Mouse (Mus musculus) liver, embryonic 11.5 days (tissue): ENCODE measurements around the gene Rtkn. TPM values are rescaled to one million over a fixed set of nuclear protein-coding genes. Genes with fewer than 3 reads are reported as not detected.

ENCODE experiments used
- ATAC-seq: fragments of 200-750 bp; cut with Nextera tagmentation; replicated peaks from 2 replicates; pipeline ENCODE4 v1.8.0; 2017; ENCODE audit warnings: moderate number of reproducible peaks, mild to moderate bottlenecking, moderate TSS enrichment, moderate library complexity; ENCODE audit not compliant: low FRiP score
- DNase-seq: peaks from one replicate; pipeline ENCODE4 v3.0.0-alpha.2; 2017; ENCODE audit warnings: low spot score
- H3K27ac ChIP-seq: fragments of 300-500 bp; sonication (generic); 2 replicates; pipeline ENCODE4 v1.5.1; 2014; ENCODE audit warnings: mild to moderate bottlenecking, low read depth, low read length, control low read depth
- H3K27me3 ChIP-seq: fragments of 300-500 bp; sonication (generic); replicated peaks from 2 replicates; pipeline ENCODE4 v1.6.1; 2014; ENCODE audit warnings: low read length, mixed read lengths; ENCODE audit not compliant: control insufficient read depth, insufficient read depth
- H3K36me3 ChIP-seq: fragments of 300-500 bp; sonication (generic); 2 replicates; pipeline ENCODE4 v1.6.1; 2014; ENCODE audit warnings: mild to moderate bottlenecking, low read length, moderate library complexity, mixed read lengths; ENCODE audit not compliant: control insufficient read depth, insufficient read depth
- H3K4me1 ChIP-seq: fragments of 300-500 bp; sonication (generic); replicated peaks from 2 replicates; pipeline ENCODE4 v1.6.1; 2014; ENCODE audit warnings: low read length, mixed read lengths; ENCODE audit not compliant: control insufficient read depth, insufficient read depth
- H3K4me2 ChIP-seq: fragments of 300-500 bp; sonication (generic); 2 replicates; pipeline ENCODE4 v1.6.1; 2014; ENCODE audit warnings: mild to moderate bottlenecking, control low read depth, moderate library complexity
- H3K4me3 ChIP-seq: fragments of 300-500 bp; sonication (generic); 2 replicates; pipeline ENCODE4 v1.5.1; 2014; ENCODE audit warnings: low read depth, low read length, control low read depth
- H3K9ac ChIP-seq: fragments of 300-500 bp; sonication (generic); 2 replicates; pipeline ENCODE4 v1.6.1; 2014; ENCODE audit warnings: low read depth, low read length, control low read depth
- H3K9me3 ChIP-seq: fragments of 300-500 bp; sonication (generic); 2 replicates; pipeline ENCODE4 v1.6.1; 2016; ENCODE audit warnings: low read length, inconsistent platforms, mixed read lengths; ENCODE audit not compliant: control insufficient read depth
- WGBS: fragments of 180-500 bp; shearing (Covaris S2); extraction: QIAGEN DNeasy Blood & Tissue Kit; methylation state at CpG from one replicate; pipeline ENCODE4 v1.1.7; 2014; 5-methylcytosine and 5-hydroxymethylcytosine counted together
- polyA plus RNA-seq: library from polyadenylated mRNA; unstranded; fragments of >200 nt; fragmentation: Nextera tagmentation; extraction: Ambion mirVana; gene quantifications from 2 replicates; pipeline ENCODE4 v1.2.1, GENCODE M21; 2014

Rtkn gene
- polyA plus RNA-seq, 1 experiment from 2014 or later = 15.4 TPM

- ATAC-seq (no peak; the same call in 1 of the 2 replicates), DNase-seq (no peak)
- peaks cover 19% of the 10 kb centered on the region; the same call in 1 of the 2 replicates for H3K36me3 ChIP-seq
- H3K9ac ChIP-seq = peak overlapping the region; percentile 96
- H3K9me3 ChIP-seq = no peaks in the 10 kb centered on the region
- H3K4me2 ChIP-seq = peak overlapping the region; percentile 97
- peak overlapping the region; percentile 90 for H3K27ac ChIP-seq
- 2% methylated on average over 22 of the region's 48 CpGs for WGBS
- H3K27me3 ChIP-seq = no peaks in the 10 kb centered on the region
- peaks cover 43% of the 10 kb centered on the region for H3K4me1 ChIP-seq
- H3K4me3 ChIP-seq = peak overlapping the region; percentile 85
These were observed 19.4 kb upstream of the Rtkn start for GRCm38 (mm10) chr6:83115682-83116372.

GRCm38 (mm10) chr6:83116373-83117164 lies 18.7 kb upstream of the Rtkn start:
- Histone ChIP-seq H3K36me3 (peaks cover 19% of the 10 kb centered on the region; the same call in 1 of the 2 replicates), H3K9me3 (no peaks in the 10 kb centered on the region), H3K4me3 (peak overlapping the region; percentile 85), H3K9ac (peak overlapping the region; percentile 96), H3K4me1 (peaks cover 40% of the 10 kb centered on the region), H3K4me2 (peak overlapping the region; percentile 97), H3K27ac (peak overlapping the region; percentile 90; the same call in 1 of the 2 replicates), H3K27me3 (no peaks in the 10 kb centered on the region)
- ATAC-seq (no peak), DNase-seq (no peak)
- WGBS = 67% methylated on average over 11 of the region's 11 CpGs

- Histone ChIP-seq H3K36me3 (peaks cover 19% of the 10 kb centered on the region; the same call in 1 of the 2 replicates), H3K4me3 (peak overlapping the region; percentile 85; the same call in 1 of the 2 replicates), H3K9me3 (no peaks in the 10 kb centered on the region), H3K27ac (no peak overlapping the region), H3K4me1 (peaks cover 38% of the 10 kb centered on the region), H3K9ac (peak overlapping the region; percentile 96; the same call in 1 of the 2 replicates), H3K4me2 (peak overlapping the region; percentile 97), H3K27me3 (no peaks in the 10 kb centered on the region)
- ATAC-seq (no peak), DNase-seq (no peak)
- WGBS = 90% methylated on average over 4 of the region's 4 CpGs
These were observed 18.2 kb upstream of the Rtkn start for GRCm38 (mm10) chr6:83117165-83117438.

GRCm38 (mm10) chr6:83117616-83118015 lies 17.6 kb upstream of the Rtkn start:
- Histone ChIP-seq H3K4me1 (peaks cover 40% of the 10 kb centered on the region), H3K36me3 (peaks cover 19% of the 10 kb centered on the region; the same call in 1 of the 2 replicates), H3K27ac (no peak overlapping the region), H3K9ac (no peak overlapping the region), H3K27me3 (no peaks in the 10 kb centered on the region), H3K4me3 (no peak overlapping the region), H3K9me3 (no peaks in the 10 kb centered on the region), H3K4me2 (no peak overlapping the region)
- 94% methylated on average over 13 of the region's 13 CpGs for WGBS
- ATAC-seq (no peak), DNase-seq (no peak)

GRCm38 (mm10) chr6:83118369-83118768 lies 16.9 kb upstream of the Rtkn start:
- Histone ChIP-seq H3K4me3 (no peak overlapping the region), H3K36me3 (peaks cover 21% of the 10 kb centered on the region; the same call in 1 of the 2 replicates), H3K27ac (no peak overlapping the region), H3K4me1 (peaks cover 46% of the 10 kb centered on the region), H3K9me3 (no peaks in the 10 kb centered on the region), H3K27me3 (no peaks in the 10 kb centered on the region), H3K9ac (no peak overlapping the region), H3K4me2 (no peak overlapping the region)
- DNase-seq (no peak), ATAC-seq (no peak)
- WGBS = 84% methylated on average over 11 of the region's 11 CpGs

- WGBS = 67% methylated on average over 14 of the region's 14 CpGs
- peak overlapping the region; percentile 26; the same call in 1 of the 2 replicates for H3K9ac ChIP-seq
- peak overlapping the region; percentile 85 for H3K4me3 ChIP-seq
- peak overlapping the region; percentile 100 for H3K4me2 ChIP-seq
- DNase-seq = no peak
- peak overlapping the region; percentile 34 for H3K27ac ChIP-seq
- no peaks in the 10 kb centered on the region for H3K9me3 ChIP-seq
- H3K36me3 ChIP-seq = peaks cover 21% of the 10 kb centered on the region; the same call in 1 of the 2 replicates
- no peaks in the 10 kb centered on the region for H3K27me3 ChIP-seq
- ATAC-seq = no peak
- H3K4me1 ChIP-seq = peaks cover 45% of the 10 kb centered on the region
These were observed 16.2 kb upstream of the Rtkn start for GRCm38 (mm10) chr6:83118825-83119733.

GRCm38 (mm10) chr6:83119734-83120051 lies 15.6 kb upstream of the Rtkn start:
- ATAC-seq = no peak
- H3K9me3 ChIP-seq = no peaks in the 10 kb centered on the region
- peak overlapping the region; percentile 100 for H3K4me2 ChIP-seq
- peak overlapping the region; percentile 34 for H3K27ac ChIP-seq
- peak overlapping the region; percentile 78 for H3K9ac ChIP-seq
- H3K4me1 ChIP-seq = peaks cover 44% of the 10 kb centered on the region
- 77% methylated on average over 7 of the region's 7 CpGs for WGBS
- H3K27me3 ChIP-seq = no peaks in the 10 kb centered on the region
- H3K36me3 ChIP-seq = peaks cover 21% of the 10 kb centered on the region; the same call in 1 of the 2 replicates
- DNase-seq = no peak
- H3K4me3 ChIP-seq = peak overlapping the region; percentile 85
